Mouse (Mus musculus) spleen, adult 2 months (tissue): Measurements from ENCODE around the gene Cd99l2. TPM values are rescaled to one million over a fixed set of nuclear protein-coding genes. Genes with fewer than 3 reads are reported as not detected.

ENCODE experiments used
- DNase-seq, 2 experiments: peaks; one replicate each; pipeline versions ENCODE4 v3.0.0 to v3.0.0-alpha.2; 2012 to 2021; ENCODE audit warnings: low spot score in 2 of 2, low read depth in 1 of 2
- H3K27ac ChIP-seq: fragments of 200-500 bp; 2 replicates; pipeline ENCODE4 v1.5.1; 2012; ENCODE audit warnings: low read length, inconsistent platforms; ENCODE audit not compliant: insufficient read depth
- H3K27me3 ChIP-seq: fragments of 200-500 bp; 2 replicates; pipeline ENCODE4 v1.6.1; 2012; ENCODE audit warnings: mild to moderate bottlenecking, moderate library complexity, low read length, inconsistent platforms; ENCODE audit not compliant: control insufficient read depth, insufficient read depth
- H3K36me3 ChIP-seq: fragments of 200-500 bp; 2 replicates; pipeline ENCODE4 v1.6.1; 2012; ENCODE audit warnings: mild to moderate bottlenecking, low read length, inconsistent platforms; ENCODE audit not compliant: control insufficient read depth, insufficient read depth
- H3K4me1 ChIP-seq: fragments of 200-500 bp; 2 replicates; pipeline ENCODE4 v1.6.1; 2011; ENCODE audit warnings: inconsistent platforms; ENCODE audit not compliant: control insufficient read depth, insufficient read depth, insufficient read length
- H3K4me3 ChIP-seq: fragments of 200-500 bp; 2 replicates; pipeline ENCODE4 v1.5.1; 2011; ENCODE audit warnings: mild to moderate bottlenecking, inconsistent platforms; ENCODE audit not compliant: insufficient read depth, insufficient read length; ENCODE audit errors: extremely low read depth
- CTCF ChIP-seq: fragments of 200-500 bp; IDR thresholded peaks from 2 replicates; pipeline ENCODE4 v1.5.1; 2011; ENCODE audit warnings: mild to moderate bottlenecking, inconsistent platforms; ENCODE audit not compliant: insufficient read depth, insufficient read length, insufficient replicate concordance; ENCODE audit errors: extremely low read depth
- POLR2A ChIP-seq: fragments of 200-500 bp; IDR thresholded peaks from 2 replicates; pipeline ENCODE4 v1.6.1; 2011; ENCODE audit warnings: low read depth, low read length, inconsistent platforms
- WGBS: fragments of 180-500 bp; shearing (Covaris S2); methylation state at CpG from one replicate; pipeline ENCODE4 v1.1.7; 2018; 5-methylcytosine and 5-hydroxymethylcytosine counted together
- polyA plus RNA-seq: library from polyadenylated mRNA; depleted of rRNA; stranded (reverse); fragments of >200 nt; gene quantifications from 2 replicates; pipeline ENCODE4 v1.2.3, GENCODE M21; 2012; rRNA removed

Cd99l2 gene
- polyA plus RNA-seq, 1 experiment: 3.8 TPM

- no peaks in the 10 kb centered on the region for H3K4me1 ChIP-seq
- H3K4me3 ChIP-seq: no peak overlapping the region
- no peak overlapping the region for H3K27ac ChIP-seq
- no peak for TF ChIP-seq CTCF
- no peak for TF ChIP-seq POLR2A
- no peaks in the 10 kb centered on the region for H3K27me3 ChIP-seq
- no peak for DNase-seq
- H3K36me3 ChIP-seq: no peaks in the 10 kb centered on the region
- WGBS: 84% methylated on average over 1 of the region's 1 CpGs
These were observed 115.9 kb downstream of the Cd99l2 start for GRCm38 (mm10) chrX:71376781-71377180.

Other genes starting within 250 kb of the Cd99l2 start
- gene Mtmr1, start 128.1 kb downstream of the Cd99l2 start, polyA plus RNA-seq: 7.9 and 8.8 TPM in 2 replicates
- gene Hmgb3, start 63.1 kb upstream of the Cd99l2 start, polyA plus RNA-seq: 6.2 and 10.6 TPM in 2 replicates
- gene Gpr50, start 170.8 kb upstream of the Cd99l2 start, polyA plus RNA-seq: not detected in 2 replicates